Comparison of ENCODE assay signal across 15 mouse cellular contexts in genomic region chr5:136014877-136015276, GRCm38 (mm10). TPM values are rescaled to one million over a fixed set of nuclear protein-coding genes. Genes with fewer than 3 reads are reported as not detected.
DNase-seq lines count a peak whose midpoint lies in the region; ATAC-seq lines count a peak whose summit lies in the region.
"Had no signal": no experiment of that assay in that cellular context is flagged by ENCODE, and none has a peak within 500 bp of the region (broad histone marks: within the 10 kb centered on the region; RNA-seq: fewer than 3 reads in every experiment).

No protein-coding gene starts in this region.

- H3K4me2 ChIP-seq in kidney, embryonic 15.5 days = no peak overlapping the region
- no peak overlapping the region for H3K4me2 ChIP-seq in hindbrain, embryonic 14.5 days (replicated peaks)

- H3K9me3 ChIP-seq in kidney, embryonic 15.5 days (replicated peaks) = no peaks in the 10 kb centered on the region
- H3K9me3 ChIP-seq in hindbrain, embryonic 14.5 days (ENCODE audit: control insufficient read depth, low read length) = no peaks in the 10 kb centered on the region

- H3K4me3 ChIP-seq in kidney, embryonic 15.5 days (replicated peaks) = no peak overlapping the region
- no peak overlapping the region for H3K4me3 ChIP-seq in hindbrain, embryonic 14.5 days (replicated peaks; ENCODE audit: low read length)

- peaks cover 55% of the 10 kb centered on the region for H3K36me3 ChIP-seq in kidney, embryonic 15.5 days
- peaks cover 43% of the 10 kb centered on the region for H3K36me3 ChIP-seq in hindbrain, embryonic 14.5 days (replicated peaks; ENCODE audit: control insufficient read depth, insufficient read depth)

- H3K27ac ChIP-seq in kidney, embryonic 15.5 days = peak overlapping the region; percentile 45
- no peak overlapping the region for H3K27ac ChIP-seq in hindbrain, embryonic 14.5 days
- H3K27ac ChIP-seq: macrophage had no signal

- ATAC-seq in kidney, embryonic 15.5 days (replicated peaks; ENCODE audit: low FRiP score) = peak; percentile 63
- no peak for ATAC-seq in hindbrain, embryonic 14.5 days (ENCODE audit: low FRiP score)

- H3K27me3 ChIP-seq in kidney, embryonic 15.5 days = no peaks in the 10 kb centered on the region
- H3K27me3 ChIP-seq in hindbrain, embryonic 14.5 days (ENCODE audit: control insufficient read depth, insufficient read depth, low read length) = no peaks in the 10 kb centered on the region

- peaks cover 27% of the 10 kb centered on the region for H3K4me1 ChIP-seq in kidney, embryonic 15.5 days
- no peaks in the 10 kb centered on the region; the same call in 1 of the 2 replicates for H3K4me1 ChIP-seq in hindbrain, embryonic 14.5 days (replicated peaks; ENCODE audit: control insufficient read depth, insufficient read depth, low read length)

- WGBS in kidney, embryonic 15.5 days = 65% methylated on average over 10 of the region's 10 CpGs
- WGBS in hindbrain, embryonic 14.5 days = 90% methylated on average over 10 of the region's 10 CpGs

- H3K9ac ChIP-seq in kidney, embryonic 15.5 days = no peak overlapping the region
- no peak overlapping the region for H3K9ac ChIP-seq in hindbrain, embryonic 14.5 days

- peak; percentile 67 for DNase-seq in adrenal gland, postnatal 10 days
- DNase-seq in adrenal gland, postnatal 4 days (ENCODE audit: low spot score in 2 of 2) = no peak
- DNase-seq in urinary bladder, postnatal 14 days (ENCODE audit: low spot score) = peak; percentile 32
- no peak for DNase-seq in urinary bladder, postnatal 25 days (ENCODE audit: low spot score)
- peak; percentile 67 for DNase-seq in testis, postnatal 14 days (ENCODE audit: low spot score)
- DNase-seq in T-cell, adult 2 months (ENCODE audit: low spot score) = no peak
- DNase-seq in hindbrain, embryonic 14.5 days (ENCODE audit: low spot score) = no peak
- DNase-seq: B cell, adult 2 months; cerebellum, adult 18-20 months had no signal

RNA-seq across cellular contexts. Expression of gene Dtx2, which starts 20.3 kb away (rescaled TPM):
- total RNA-seq in adrenal gland, postnatal 10 days (2021) = 10 to 100 TPM; 16.6 to 19.2 TPM
- 10 to 100 TPM; 18.6 to 19.0 TPM for total RNA-seq in adrenal gland, postnatal 4 days (2021)
- polyA plus RNA-seq in kidney, embryonic 15.5 days (2015; fragmentation: Nextera tagmentation; extraction: Ambion mirVana) = 29.4 and 29.9 TPM in 2 replicates
- polyA plus RNA-seq in hindbrain, embryonic 14.5 days (2014; fragmentation: Nextera tagmentation; extraction: Ambion mirVana) = 23.1 and 24.2 TPM in 2 replicates

RNA-seq across cellular contexts. Expression of gene Upk3b, which starts 23.4 kb away (rescaled TPM):
- 10 to 100 TPM; 13.2 to 14.6 TPM for total RNA-seq in adrenal gland, postnatal 10 days (2021)
- total RNA-seq in adrenal gland, postnatal 4 days (2021) = 10 to 100 TPM; 14.2 to 15.0 TPM
- polyA plus RNA-seq in kidney, embryonic 15.5 days (2015; fragmentation: Nextera tagmentation; extraction: Ambion mirVana) = 2.6 and 5.9 TPM in 2 replicates
- not detected in 2 replicates for polyA plus RNA-seq in hindbrain, embryonic 14.5 days (2014; fragmentation: Nextera tagmentation; extraction: Ambion mirVana)
- total RNA-seq: hematopoietic stem cell, adult 5-6 weeks; layer of hippocampus, postnatal 25 days had no signal
- polyA plus RNA-seq: macrophage; neural tube, embryonic 14.5 days had no signal

RNA-seq across cellular contexts. Expression of gene Zp3, which starts 35.0 kb away (rescaled TPM):
- under 1 TPM in 1 of 2 experiments, not detected in 1; 0.30 TPM for total RNA-seq in adrenal gland, postnatal 10 days (2021)
- total RNA-seq in adrenal gland, postnatal 4 days (2021) = under 1 TPM in 1 of 2 experiments, not detected in 1; 0.45 TPM
- 0.30 TPM in 1 of 2 replicates, not detected in the other for polyA plus RNA-seq in kidney, embryonic 15.5 days (2015; fragmentation: Nextera tagmentation; extraction: Ambion mirVana)
- not detected in 2 replicates for polyA plus RNA-seq in hindbrain, embryonic 14.5 days (2014; fragmentation: Nextera tagmentation; extraction: Ambion mirVana)
- total RNA-seq: hematopoietic stem cell, adult 5-6 weeks; layer of hippocampus, postnatal 25 days had no signal
- polyA plus RNA-seq: macrophage; spleen, adult 2 months had no signal

RNA-seq across cellular contexts. Expression of gene Upk3bl, which starts 39.4 kb away (rescaled TPM):
- total RNA-seq in adrenal gland, postnatal 10 days (2021) = under 1 TPM; 0.39 to 0.45 TPM
- under 1 TPM in 1 of 2 experiments, not detected in 1; 0.78 TPM for total RNA-seq in adrenal gland, postnatal 4 days (2021)
- 2.8 and 3.2 TPM in 2 replicates for polyA plus RNA-seq in kidney, embryonic 15.5 days (2015; fragmentation: Nextera tagmentation; extraction: Ambion mirVana)
- not detected in 2 replicates for polyA plus RNA-seq in hindbrain, embryonic 14.5 days (2014; fragmentation: Nextera tagmentation; extraction: Ambion mirVana)
- total RNA-seq: hematopoietic stem cell, adult 5-6 weeks; layer of hippocampus, postnatal 25 days had no signal
- polyA plus RNA-seq: macrophage; neural tube, embryonic 14.5 days; spleen, adult 2 months had no signal

RNA-seq across cellular contexts. Expression of gene Ssc4d, which starts 40.5 kb away (rescaled TPM):
- total RNA-seq in adrenal gland, postnatal 10 days (2021) = 1 to 10 TPM; 1.9 to 2.3 TPM
- 1 to 10 TPM; 6.7 to 8.1 TPM for total RNA-seq in adrenal gland, postnatal 4 days (2021)
- polyA plus RNA-seq in kidney, embryonic 15.5 days (2015; fragmentation: Nextera tagmentation; extraction: Ambion mirVana) = 9.6 and 10.1 TPM in 2 replicates
- 1.5 TPM in 2 replicates for polyA plus RNA-seq in hindbrain, embryonic 14.5 days (2014; fragmentation: Nextera tagmentation; extraction: Ambion mirVana)

Comparison
In these comparisons a context has a peak if more than half of its experiments do, and no peak if none do; other contexts are left out.
1. DNase-seq: peak in adrenal gland, postnatal 10 days (single experiment), urinary bladder, postnatal 14 days (single experiment) and testis, postnatal 14 days (single experiment); none in adrenal gland, postnatal 4 days (0 of 2), urinary bladder, postnatal 25 days (single experiment), T-cell, adult 2 months (single experiment) and hindbrain, embryonic 14.5 days (single experiment).